Mouse (Mus musculus) urinary bladder, postnatal 4 days (tissue): ENCODE measurements at regions not wholly inside any gene's neighbourhood (a gene's known extent, or its start where the extent isn't known, plus 50 kb on each side); places are given as distances from the start of the nearest gene placed in this dataset.
A peak's percentile ranks its signal among the peaks of the same experiment; 100 is the strongest.

ENCODE experiments used
- DNase-seq, 2 experiments: peaks; one replicate each; pipeline ENCODE4 v3.0.0; 2021 to 2022; ENCODE audit warnings: low spot score in 2 of 2

DNA sequence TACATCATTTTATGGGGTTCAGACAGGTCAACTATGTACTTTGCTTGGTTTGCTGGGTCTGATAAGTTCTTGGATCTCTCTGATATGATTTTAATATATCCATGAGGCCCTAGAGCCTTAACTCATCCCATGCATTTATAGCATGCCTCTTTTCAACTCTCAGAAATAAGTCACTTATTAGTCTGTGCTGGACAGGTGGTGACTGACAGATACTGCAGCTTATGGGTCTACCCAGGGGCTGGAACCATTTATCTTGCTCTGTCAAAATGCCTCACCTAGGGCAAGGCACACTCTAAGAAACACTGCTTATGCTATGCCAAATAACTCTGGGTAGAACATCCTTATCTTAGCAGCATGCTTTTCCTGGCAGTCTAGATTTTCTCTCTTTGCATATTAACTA lies 225.6 kb downstream of the Mbnl1 start:
- DNase-seq, result no peak

DNA sequence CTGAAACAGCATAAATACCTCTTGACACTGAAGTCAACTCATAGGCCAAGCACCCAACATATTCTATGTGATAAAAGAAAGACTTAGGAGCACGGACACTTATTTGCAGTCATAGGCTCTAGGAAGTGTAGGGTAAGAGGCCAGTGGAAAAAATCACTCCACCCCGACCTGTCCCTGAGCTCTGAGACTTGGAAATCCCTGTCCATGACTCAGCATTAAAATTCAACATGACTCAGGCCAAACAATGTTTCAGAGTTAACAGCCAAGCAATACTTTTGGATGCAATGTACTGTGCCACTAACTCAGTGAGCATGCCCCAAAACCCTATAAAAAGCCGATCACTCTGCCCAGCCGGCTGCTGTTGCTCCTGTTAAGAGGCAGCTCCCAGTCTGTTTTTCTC lies 234.5 kb downstream of the Mbnl1 start:
- DNase-seq, result no peak

DNA sequence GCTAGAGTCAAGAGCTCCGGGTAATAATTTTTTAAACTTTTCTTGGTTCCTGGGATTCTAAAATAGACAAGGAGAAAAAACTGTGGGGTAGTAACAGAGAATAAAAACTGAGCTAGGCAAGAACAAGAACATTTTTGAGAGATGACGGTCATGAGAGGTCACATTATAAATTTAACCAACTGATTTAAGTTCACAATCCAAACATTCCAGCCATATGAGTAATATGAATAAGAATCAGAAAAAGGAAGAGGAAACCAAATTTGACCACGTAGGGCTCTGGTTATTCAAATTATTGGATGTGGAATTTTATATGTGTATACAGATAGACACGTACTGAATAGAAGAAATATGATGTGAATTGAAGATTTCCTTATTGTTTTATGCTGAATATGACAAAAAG lies 240.3 kb downstream of the Mbnl1 start:
- DNase-seq, result no peak

GRCm38 (mm10) chr3:60720322-60720721 lies 247.7 kb downstream of the Mbnl1 start:
- DNase-seq, result no peak

DNA sequence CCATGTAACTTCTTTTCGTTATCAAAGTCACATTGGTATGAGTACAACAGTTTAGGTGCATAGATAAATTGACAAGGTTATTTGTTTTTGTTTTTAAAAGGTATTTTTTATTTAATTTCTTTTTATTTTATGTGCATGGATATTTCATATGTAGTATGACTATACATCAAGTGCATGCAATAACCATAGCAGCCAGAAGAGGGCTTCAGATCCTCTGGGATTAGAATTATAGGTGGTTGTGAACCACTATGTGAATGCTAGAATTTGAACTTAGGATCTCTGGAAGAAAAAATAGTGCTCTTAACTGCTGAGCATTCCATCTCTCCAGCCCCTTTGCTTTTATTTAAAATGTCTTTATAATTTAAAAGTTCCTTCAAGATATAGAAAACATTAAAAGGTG lies 258.7 kb downstream of the Mbnl1 start:
- DNase-seq, result no peak

- peak in 1 of 2 experiments; percentile 58 for DNase-seq
Measured at GRCm38 (mm10) chr3:60740543-60741294, 261.9 kb upstream of the P2ry1 start.

DNA sequence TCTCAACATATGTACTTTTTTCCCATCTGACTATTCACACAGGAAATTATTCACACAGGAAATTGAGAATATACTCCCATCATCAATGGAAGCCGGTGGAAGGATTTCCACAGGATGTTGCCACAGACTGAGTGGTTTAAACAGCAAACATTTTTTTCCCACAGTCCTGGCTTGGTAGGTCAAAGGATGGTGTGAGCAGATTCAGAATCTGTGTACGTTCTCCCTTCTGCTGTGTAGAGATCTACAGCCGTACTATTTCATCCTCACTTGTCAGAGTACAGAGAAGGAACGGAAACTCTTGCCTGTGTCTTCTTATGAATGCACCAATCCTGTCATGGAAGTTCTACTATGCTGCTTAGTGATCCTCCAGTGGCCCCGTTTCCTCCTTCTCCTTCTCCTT lies 261.2 kb upstream of the P2ry1 start:
- DNase-seq, result no peak

DNA sequence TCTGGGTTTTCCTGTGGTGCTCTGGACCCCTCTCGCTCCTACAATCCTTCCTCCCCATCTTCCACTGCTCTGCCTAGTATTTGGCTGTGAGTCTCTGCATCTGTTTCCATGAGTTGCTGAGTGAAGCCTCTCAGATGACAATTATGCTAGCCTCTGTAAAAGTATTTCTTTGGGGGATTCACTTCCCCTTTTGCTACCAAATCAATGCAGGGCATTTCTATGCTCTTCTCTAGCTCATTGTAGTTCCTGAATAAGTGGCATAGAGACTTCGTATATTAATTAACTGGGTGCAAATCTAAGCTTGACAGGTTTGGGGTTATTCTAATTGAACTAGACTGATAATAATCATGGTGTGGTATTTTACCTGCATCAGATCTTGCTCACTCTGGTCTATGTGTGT lies 260.4 kb upstream of the P2ry1 start:
- no peak for DNase-seq

DNA sequence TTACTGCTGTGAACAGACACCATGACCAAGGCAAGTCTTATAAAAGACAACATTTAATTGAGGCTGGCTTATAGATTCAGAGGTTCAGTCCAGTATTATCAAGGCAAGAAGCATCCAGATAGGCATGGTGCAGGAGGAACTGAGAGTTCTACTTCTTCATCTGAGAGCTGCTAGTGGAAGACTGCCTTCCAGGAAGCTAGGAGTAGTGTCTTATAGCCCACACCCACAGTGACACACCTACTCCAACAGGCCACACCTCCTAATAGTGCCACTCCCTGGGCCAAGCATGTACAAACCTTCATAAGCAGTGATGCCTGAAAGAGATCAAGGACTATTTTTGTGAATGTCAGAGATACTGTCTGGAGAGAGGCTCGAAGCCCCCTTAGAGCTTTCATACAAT lies 257.5 kb upstream of the P2ry1 start:
- no peak for DNase-seq

- no peak for DNase-seq
Measured at GRCm38 (mm10) chr3:60758568-60758967, 244.0 kb upstream of the P2ry1 start.

DNA sequence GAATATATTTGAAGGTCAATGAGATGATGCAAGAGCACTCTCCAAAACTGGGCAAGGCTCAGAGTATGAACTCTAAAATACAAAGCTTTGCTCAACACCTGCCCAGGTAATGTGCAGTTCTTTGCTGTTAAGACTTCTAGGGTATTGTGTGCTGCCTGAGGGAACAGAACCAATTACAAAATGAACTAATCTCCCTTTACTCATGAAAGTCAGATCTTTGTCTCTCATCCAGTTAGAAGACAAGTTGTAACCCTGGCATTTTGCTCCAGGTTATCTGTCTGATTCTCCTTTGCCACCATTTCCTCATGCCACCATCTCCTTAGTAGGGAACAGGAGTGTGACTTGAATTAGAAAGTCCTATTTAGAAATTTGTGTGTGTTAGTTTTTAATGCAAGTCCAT lies 243.5 kb upstream of the P2ry1 start:
- DNase-seq, result no peak

DNA sequence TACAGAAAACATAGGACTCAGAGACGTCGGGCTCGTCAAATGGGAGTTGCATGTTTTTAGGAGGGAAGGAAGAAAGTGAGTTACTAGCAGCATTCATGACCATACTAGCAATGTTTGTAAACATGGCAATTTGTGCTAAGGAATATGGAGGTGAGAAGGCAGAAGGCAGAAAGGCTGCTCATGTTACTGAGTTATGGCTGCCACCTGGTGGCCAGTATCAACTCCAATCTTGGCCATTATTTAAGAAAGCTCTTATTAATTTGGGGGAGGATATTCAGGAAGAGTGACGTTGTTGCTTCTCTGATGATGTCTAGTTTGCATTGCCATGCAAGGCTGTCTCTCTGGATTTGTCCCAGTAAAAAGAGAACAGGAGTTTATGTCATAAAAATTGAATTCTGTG lies 239.7 kb upstream of the P2ry1 start:
- DNase-seq, result no peak

- DNase-seq, result no peak
Measured at GRCm38 (mm10) chr3:60765079-60765478, 237.5 kb upstream of the P2ry1 start.

DNA sequence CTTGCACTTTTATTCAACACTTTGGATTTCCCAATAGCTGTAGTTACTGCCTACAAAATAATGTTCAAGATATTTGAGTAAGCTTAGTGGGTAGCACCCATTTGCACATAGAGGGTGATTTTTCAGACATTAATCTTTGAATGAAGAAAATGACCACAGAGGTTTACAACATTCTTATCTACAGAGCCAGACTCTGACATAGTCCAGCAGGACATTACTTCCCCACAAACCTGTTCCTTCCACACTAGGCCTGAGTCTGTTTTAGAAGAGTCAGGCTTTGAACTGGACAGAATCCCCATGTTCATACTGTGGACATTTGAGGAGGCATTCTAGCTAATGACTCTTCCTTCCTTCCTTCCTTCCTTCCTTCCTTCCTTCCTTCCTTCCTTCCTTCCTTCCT lies 233.6 kb upstream of the P2ry1 start:
- no peak for DNase-seq

DNA sequence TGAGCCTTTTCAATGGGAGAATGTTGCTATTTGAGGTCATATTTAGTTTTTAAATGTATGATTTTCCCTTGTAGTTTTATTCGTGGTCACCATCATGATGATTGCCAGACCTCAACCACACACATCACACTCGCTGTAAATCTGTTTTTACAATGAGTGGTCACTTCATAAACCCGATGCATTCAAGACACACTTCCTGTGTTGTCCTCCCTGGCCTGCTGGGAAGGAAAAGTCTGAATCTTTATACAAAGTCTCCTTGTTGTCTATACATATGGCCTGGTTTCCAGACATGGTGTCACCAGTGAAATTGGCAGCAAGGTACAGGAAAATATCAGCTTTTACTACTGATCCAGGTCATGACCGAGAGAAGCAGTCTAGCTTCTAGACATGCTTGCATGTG lies 230.7 kb upstream of the P2ry1 start:
- no peak for DNase-seq

GRCm38 (mm10) chr3:60773383-60773782 lies 229.2 kb upstream of the P2ry1 start:
- no peak for DNase-seq

DNA sequence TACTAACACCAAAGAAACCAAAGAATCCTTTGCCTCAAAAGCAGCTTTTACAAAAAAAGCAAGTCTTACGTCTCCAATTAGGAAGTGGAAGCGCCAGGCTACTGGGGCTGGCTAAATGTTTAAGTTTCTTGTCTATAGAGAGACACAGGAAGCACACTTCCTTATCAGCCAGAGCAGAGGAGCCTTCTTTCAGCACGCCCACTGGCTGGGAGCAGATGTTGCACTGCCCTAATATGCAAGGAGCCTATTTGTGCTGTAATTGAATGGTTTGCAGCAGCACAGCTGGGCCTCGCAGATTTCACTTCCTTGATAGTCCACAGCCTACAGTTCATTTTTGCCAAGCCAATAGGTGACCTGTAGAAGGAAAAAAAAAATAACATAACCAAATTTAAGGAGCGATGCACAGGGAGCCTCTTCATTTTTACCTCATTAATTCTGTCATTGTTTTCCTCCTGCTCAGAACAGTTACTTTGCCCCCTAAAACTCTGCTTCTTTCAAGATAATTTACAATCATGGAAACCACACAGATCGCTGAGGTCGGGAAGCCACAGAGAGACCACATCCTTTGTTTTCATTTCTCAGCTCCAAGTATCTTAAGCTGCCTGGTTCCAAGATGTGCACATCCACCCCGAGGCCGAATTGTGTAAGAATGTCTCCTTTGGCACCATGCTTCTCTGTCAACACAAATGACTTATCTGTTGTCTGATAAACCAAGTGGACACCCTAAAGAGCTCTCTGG lies 217.3 kb upstream of the P2ry1 start:
- peak in 1 of 2 experiments; percentile 30 for DNase-seq

DNA sequence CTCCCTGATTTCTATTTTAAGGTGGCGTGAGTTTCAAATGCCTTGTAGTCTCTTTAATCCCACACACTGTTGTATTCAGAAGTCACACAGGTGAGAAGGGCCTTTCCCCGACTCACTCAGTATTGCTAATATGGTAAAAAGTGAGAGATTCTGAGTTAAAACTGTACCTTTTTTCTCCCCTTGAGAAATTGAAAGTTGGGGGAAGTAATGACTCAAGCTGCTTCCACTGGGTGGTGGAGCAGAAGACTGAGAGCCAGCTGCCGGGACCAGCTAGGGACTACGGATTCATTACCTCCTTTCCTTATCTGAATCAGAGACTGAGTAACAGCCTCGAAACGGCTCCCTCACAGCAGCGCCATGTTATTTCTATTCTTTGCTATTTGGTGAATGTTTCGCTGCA lies 214.6 kb upstream of the P2ry1 start:
- no peak for DNase-seq

GRCm38 (mm10) chr3:60789441-60789840 lies 213.2 kb upstream of the P2ry1 start:
- no peak for DNase-seq

DNA sequence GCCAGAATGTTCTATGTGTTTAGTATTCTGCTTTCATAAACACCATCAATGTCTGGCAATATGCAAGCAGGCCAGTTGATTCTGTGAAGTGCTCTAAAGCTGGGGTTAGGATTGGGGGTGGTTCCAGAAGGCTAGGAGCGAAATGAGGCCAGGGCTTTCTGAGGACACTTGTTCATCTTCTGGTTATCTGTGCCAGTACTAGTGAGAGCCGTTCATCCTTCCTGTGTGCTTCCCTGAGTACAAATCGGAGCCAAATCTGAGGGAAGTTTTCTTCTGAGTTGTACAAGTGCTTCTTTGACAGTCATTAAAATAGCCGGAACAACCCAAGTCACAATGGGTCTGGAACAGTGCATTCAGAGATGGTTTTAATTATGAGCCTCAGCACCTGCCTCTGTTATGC lies 210.4 kb upstream of the P2ry1 start:
- no peak for DNase-seq

- DNase-seq, result no peak
Measured at GRCm38 (mm10) chr3:60796207-60796606, 206.4 kb upstream of the P2ry1 start.

DNA sequence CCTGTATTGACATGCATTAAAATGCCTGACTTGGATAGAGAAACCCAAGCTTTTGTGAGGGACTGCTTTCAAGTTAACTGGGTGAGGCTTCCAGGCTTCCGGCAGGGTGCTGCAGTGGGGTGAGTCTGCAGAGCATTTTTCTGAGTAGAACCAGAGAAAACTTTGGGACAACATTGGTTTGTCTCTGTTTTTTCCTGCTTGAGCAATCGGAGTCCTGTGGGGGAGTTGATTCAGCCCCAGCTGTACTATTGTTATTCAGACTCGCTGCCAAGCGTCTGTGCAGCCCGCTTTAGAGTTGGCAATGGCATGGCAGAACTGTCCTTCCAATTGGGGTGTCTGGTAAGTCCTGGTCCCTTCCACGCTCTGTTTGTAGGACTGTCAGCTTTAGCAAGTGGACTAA lies 204.8 kb upstream of the P2ry1 start:
- no peak for DNase-seq

DNA sequence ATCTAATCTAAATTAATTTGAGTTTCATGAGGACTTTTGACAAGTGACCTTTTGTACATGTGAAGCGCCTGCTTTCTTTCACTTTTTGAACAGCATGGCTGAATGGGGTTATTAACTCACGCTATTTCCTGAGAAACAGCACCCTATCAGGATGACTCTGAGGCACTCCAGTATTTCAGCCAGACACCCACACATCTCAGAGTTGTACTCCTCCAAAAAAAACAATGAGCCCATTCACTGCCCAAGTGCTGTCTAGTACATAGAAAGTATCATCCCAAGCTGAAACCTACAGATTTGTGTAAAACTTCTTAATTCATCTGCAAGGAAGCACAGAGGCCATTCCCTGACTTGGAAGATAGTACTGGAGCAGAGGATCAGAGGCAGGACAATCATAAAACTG lies 204.1 kb upstream of the P2ry1 start:
- DNase-seq, result no peak

DNA sequence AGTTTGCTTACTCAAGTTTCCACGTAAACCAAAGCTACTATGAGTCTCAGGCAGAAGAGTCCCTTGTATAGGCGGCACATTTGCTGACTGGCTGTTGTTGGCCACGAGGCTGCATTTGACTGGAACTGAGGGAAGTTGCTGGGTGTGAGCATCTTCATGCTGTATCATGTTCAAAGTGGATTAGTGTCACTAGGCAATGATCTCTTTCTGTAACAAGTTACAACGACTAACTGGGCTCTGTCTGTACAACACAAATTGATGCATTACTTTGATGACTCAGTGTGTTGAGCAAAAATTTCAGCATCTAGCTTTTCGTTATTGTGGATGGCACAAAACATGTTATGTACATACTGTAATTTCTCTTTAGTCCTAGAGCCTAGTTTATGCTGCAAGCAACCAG lies 203.7 kb upstream of the P2ry1 start:
- no peak for DNase-seq
